Mouse (Mus musculus): ENCODE results near the gene Tex21.

GRCm38 (mm10) chr12:76254725-76255498 is 8.4 kb upstream of the Tex21 start, which contains the start of gene Mthfd1:
- TF ChIP-seq CTCF (IDR thresholded peaks at IDR 0.05; ENCODE audit: borderline replicate concordance, insufficient read depth, low read length) = no peak
- TF ChIP-seq POLR2A (IDR thresholded peaks at IDR 0.05; ENCODE audit: low read depth, low read length) = peak; percentile 88
